Comparison of ENCODE assay signal across 10 mouse cellular contexts in genomic region chr4:44702011-44702527, GRCm38 (mm10). TPM values are rescaled to one million over a fixed set of nuclear protein-coding genes. Genes with fewer than 3 reads are reported as not detected.
A peak's percentile ranks its signal among the peaks of the same experiment; 100 is the strongest.
DNase-seq lines count a peak whose midpoint lies in the region; ATAC-seq lines count a peak whose summit lies in the region.
"Had no signal": no experiment of that assay in that cellular context is flagged by ENCODE, and none has a peak within 500 bp of the region (broad histone marks: within the 10 kb centered on the region; RNA-seq: fewer than 3 reads in every experiment).

No protein-coding gene starts in this region.

- H3K27me3 ChIP-seq in kidney, embryonic 14.5 days (ENCODE audit: control insufficient read depth, insufficient read depth, low read length) = peaks cover 96% of the 10 kb centered on the region

- H3K36me3 ChIP-seq in kidney, embryonic 14.5 days (ENCODE audit: control insufficient read depth, insufficient read depth, low read length) = no peaks in the 10 kb centered on the region

- no peak overlapping the region for H3K4me2 ChIP-seq in kidney, embryonic 14.5 days (replicated peaks; ENCODE audit: low read depth, low read length)

- H3K4me3 ChIP-seq in kidney, embryonic 14.5 days (ENCODE audit: low read length) = no peak overlapping the region

- H3K27ac ChIP-seq in kidney, embryonic 14.5 days (ENCODE audit: low read depth, low read length) = no peak overlapping the region
- H3K27ac ChIP-seq: liver, embryonic 14.5 days had no signal

- no peak for ATAC-seq in granulocyte monocyte progenitor cell, adult 5-6 weeks (replicated peaks; ENCODE audit: poor library complexity, severe bottlenecking)
- ATAC-seq in kidney, embryonic 14.5 days (ENCODE audit: low FRiP score, low TSS enrichment) = no peak

- peak; percentile 29 for DNase-seq in cerebellum, adult 8-10 months
- DNase-seq in cerebellum, adult 11 months = no peak
- peak; percentile 38 to 47 for DNase-seq in B cell, adult 2 months
- peak; percentile 59 for DNase-seq in embryo, embryonic 11 days
- peak; percentile 43 for DNase-seq in mesoderm, embryonic 11.5 days (ENCODE audit: low read depth, low spot score)
- no peak for DNase-seq in lung, postnatal 25 days (ENCODE audit: low spot score)
- DNase-seq: kidney, postnatal 36 days had no signal

- no peaks in the 10 kb centered on the region for H3K9me3 ChIP-seq in kidney, embryonic 14.5 days (ENCODE audit: control insufficient read depth, low read length)

- peaks cover 10% of the 10 kb centered on the region; the same call in 1 of the 2 replicates for H3K4me1 ChIP-seq in kidney, embryonic 14.5 days (ENCODE audit: control insufficient read depth, insufficient read depth, low read length)

- under 1% methylated on average over 25 of the region's 25 CpGs for WGBS in kidney, embryonic 14.5 days

- no peak overlapping the region for H3K9ac ChIP-seq in kidney, embryonic 14.5 days (ENCODE audit: low read depth, low read length)
- H3K9ac ChIP-seq: liver, embryonic 14.5 days had no signal

RNA-seq across cellular contexts. Expression of gene Pax5, which starts 8.2 kb away (rescaled TPM):
- total RNA-seq in granulocyte monocyte progenitor cell, adult 5-6 weeks (2014; fragmentation: Nextera tagmentation) = not detected in 2 replicates
- not detected in 2 replicates for total RNA-seq in granulocyte monocyte progenitor cell, adult 5-6 weeks (2017)
- 0.11 and 0.14 TPM in 2 replicates for polyA plus RNA-seq in kidney, embryonic 14.5 days (2014; fragmentation: Nextera tagmentation; extraction: Ambion mirVana)

RNA-seq across cellular contexts. Expression of gene Zcchc7, which starts 53.6 kb away (rescaled TPM):
- total RNA-seq in granulocyte monocyte progenitor cell, adult 5-6 weeks (2014; fragmentation: Nextera tagmentation) = 42.2 and 52.4 TPM in 2 replicates
- 64.3 and 97.0 TPM in 2 replicates for total RNA-seq in granulocyte monocyte progenitor cell, adult 5-6 weeks (2017)
- polyA plus RNA-seq in kidney, embryonic 14.5 days (2014; fragmentation: Nextera tagmentation; extraction: Ambion mirVana) = 35.0 and 37.9 TPM in 2 replicates

Comparison
In these comparisons a context has a peak if more than half of its experiments do, and no peak if none do; other contexts are left out.
1. DNase-seq: peak in cerebellum, adult 8-10 months (single experiment), B cell, adult 2 months (2 of 2), embryo, embryonic 11 days (single experiment) and mesoderm, embryonic 11.5 days (single experiment); none in cerebellum, adult 11 months (single experiment) and lung, postnatal 25 days (single experiment).